In genomic region chr17:27139304-27139703, GRCm38 (mm10) we compare ENCODE assay signal across 12 mouse cellular contexts. TPM values are rescaled to one million over a fixed set of nuclear protein-coding genes. Genes with fewer than 3 reads are reported as not detected.
DNase-seq lines count a peak whose midpoint lies in the region; ATAC-seq and TF ChIP-seq lines count a peak whose summit lies in the region.
"Had no signal": no experiment of that assay in that cellular context is flagged by ENCODE, and none has a peak within 500 bp of the region (broad histone marks: within the 10 kb centered on the region; RNA-seq: fewer than 3 reads in every experiment).

No protein-coding gene starts in this region.

- no peaks in the 10 kb centered on the region for H3K27me3 ChIP-seq in kidney, postnatal 0 days (ENCODE audit: insufficient read depth, low read length)
- no peaks in the 10 kb centered on the region for H3K27me3 ChIP-seq in kidney, embryonic 16.5 days (ENCODE audit: insufficient read depth, low read length)
- peaks cover 7% of the 10 kb centered on the region; the same call in 1 of the 2 replicates for H3K27me3 ChIP-seq in hindbrain, embryonic 12.5 days
- H3K27me3 ChIP-seq in limb, embryonic 14.5 days (ENCODE audit: control insufficient read depth, insufficient read depth, low read length), result no peaks in the 10 kb centered on the region
- H3K27me3 ChIP-seq in liver, embryonic 12.5 days (replicated peaks), result peaks cover 44% of the 10 kb centered on the region

- no peak for TF ChIP-seq CTCF in kidney, postnatal 0 days (IDR thresholded peaks at IDR 0.05; ENCODE audit: low read depth)

- peak; percentile 53 for DNase-seq in kidney, postnatal 0 days (ENCODE audit: low spot score)
- no peak for DNase-seq in limb, embryonic 14.5 days (ENCODE audit: low spot score)
- DNase-seq in skeletal muscle tissue, adult 2 months (ENCODE audit: low read depth, low spot score), result peak; percentile 66
- no peak for DNase-seq in right cerebral cortex, adult 18-20 months
- DNase-seq: cerebellum, adult 9-10 months; kidney, adult 9 months; liver, embryonic 13.5 days; lung, postnatal 10 days had no signal

- H3K4me3 ChIP-seq in kidney, postnatal 0 days (replicated peaks; ENCODE audit: low read depth, low read length), result no peak overlapping the region
- H3K4me3 ChIP-seq in kidney, embryonic 16.5 days (ENCODE audit: low read length), result no peak overlapping the region
- H3K4me3 ChIP-seq in hindbrain, embryonic 12.5 days, result no peak overlapping the region
- H3K4me3 ChIP-seq in limb, embryonic 14.5 days (replicated peaks; ENCODE audit: low read length), result no peak overlapping the region
- no peak overlapping the region for H3K4me3 ChIP-seq in liver, embryonic 12.5 days
- H3K4me3 ChIP-seq: layer of hippocampus, adult 2 months; liver, embryonic 13.5 days had no signal

- H3K4me2 ChIP-seq in kidney, postnatal 0 days (ENCODE audit: low read length), result no peak overlapping the region
- no peak overlapping the region for H3K4me2 ChIP-seq in kidney, embryonic 16.5 days (replicated peaks; ENCODE audit: low read depth, low read length)
- H3K4me2 ChIP-seq in hindbrain, embryonic 12.5 days (replicated peaks), result no peak overlapping the region
- H3K4me2 ChIP-seq in limb, embryonic 14.5 days (replicated peaks; ENCODE audit: low read depth, low read length, severe bottlenecking), result no peak overlapping the region
- no peak overlapping the region for H3K4me2 ChIP-seq in liver, embryonic 12.5 days
- H3K4me2 ChIP-seq: liver, embryonic 13.5 days had no signal

- no peak for TF ChIP-seq POLR2A in limb, embryonic 14.5 days (IDR thresholded peaks at IDR 0.05; ENCODE audit: borderline replicate concordance, extremely low read depth, insufficient read depth, insufficient read length)

- H3K36me3 ChIP-seq in kidney, postnatal 0 days (ENCODE audit: insufficient read depth, low read length), result no peaks in the 10 kb centered on the region
- H3K36me3 ChIP-seq in kidney, embryonic 16.5 days (ENCODE audit: insufficient read depth, low read length), result no peaks in the 10 kb centered on the region
- no peaks in the 10 kb centered on the region for H3K36me3 ChIP-seq in hindbrain, embryonic 12.5 days
- no peaks in the 10 kb centered on the region for H3K36me3 ChIP-seq in limb, embryonic 14.5 days (ENCODE audit: control insufficient read depth, insufficient read depth, low read length)
- H3K36me3 ChIP-seq in liver, embryonic 12.5 days, result no peaks in the 10 kb centered on the region
- H3K36me3 ChIP-seq: liver, embryonic 13.5 days had no signal

- no peaks in the 10 kb centered on the region for H3K9me3 ChIP-seq in kidney, postnatal 0 days (replicated peaks; ENCODE audit: low read length)
- no peaks in the 10 kb centered on the region for H3K9me3 ChIP-seq in kidney, embryonic 16.5 days (ENCODE audit: low read length)
- H3K9me3 ChIP-seq in hindbrain, embryonic 12.5 days (replicated peaks), result no peaks in the 10 kb centered on the region
- H3K9me3 ChIP-seq in limb, embryonic 14.5 days (ENCODE audit: control insufficient read depth, low read length), result no peaks in the 10 kb centered on the region
- no peaks in the 10 kb centered on the region for H3K9me3 ChIP-seq in liver, embryonic 12.5 days (replicated peaks)
- H3K9me3 ChIP-seq: liver, embryonic 13.5 days had no signal

- H3K27ac ChIP-seq in kidney, postnatal 0 days, result no peak overlapping the region
- H3K27ac ChIP-seq in kidney, embryonic 16.5 days (ENCODE audit: low read length), result no peak overlapping the region
- H3K27ac ChIP-seq in hindbrain, embryonic 12.5 days, result peak overlapping the region; percentile 68
- H3K27ac ChIP-seq in limb, embryonic 14.5 days (replicated peaks; ENCODE audit: low read depth, low read length), result no peak overlapping the region
- H3K27ac ChIP-seq in liver, embryonic 12.5 days, result no peak overlapping the region
- H3K27ac ChIP-seq: layer of hippocampus, adult 2 months; liver, embryonic 13.5 days had no signal

- no peak overlapping the region for H3K9ac ChIP-seq in kidney, postnatal 0 days (ENCODE audit: low read depth, low read length)
- no peak overlapping the region for H3K9ac ChIP-seq in kidney, embryonic 16.5 days (replicated peaks; ENCODE audit: low read length)
- H3K9ac ChIP-seq in hindbrain, embryonic 12.5 days, result no peak overlapping the region
- 0 out of 2 replicates have a peak overlapping the region, but pooled peaks have one; percentile 25 for H3K9ac ChIP-seq in limb, embryonic 14.5 days (ENCODE audit: low read depth, low read length, severe bottlenecking)
- H3K9ac ChIP-seq in liver, embryonic 12.5 days, result no peak overlapping the region
- H3K9ac ChIP-seq: liver, embryonic 13.5 days had no signal

- no peak for ATAC-seq in kidney, postnatal 0 days (replicated peaks; ENCODE audit: low FRiP score, low read depth)
- no peak for ATAC-seq in kidney, embryonic 16.5 days (ENCODE audit: low FRiP score, low TSS enrichment)
- no peak for ATAC-seq in hindbrain, embryonic 12.5 days (ENCODE audit: low FRiP score)
- ATAC-seq in limb, embryonic 14.5 days (ENCODE audit: low FRiP score, low read depth), result no peak
- ATAC-seq in liver, embryonic 12.5 days, result no peak

- WGBS in kidney, postnatal 0 days, result 32% methylated on average over 7 of the region's 7 CpGs
- 25% methylated on average over 7 of the region's 7 CpGs for WGBS in kidney, embryonic 16.5 days
- 39% methylated on average over 7 of the region's 7 CpGs for WGBS in hindbrain, embryonic 12.5 days
- 47% methylated on average over 6 of the region's 7 CpGs for WGBS in limb, embryonic 14.5 days
- WGBS in liver, embryonic 12.5 days (ENCODE audit: insufficient replicate concordance), result 55% methylated on average over 7 of the region's 7 CpGs

- H3K4me1 ChIP-seq in kidney, postnatal 0 days (replicated peaks; ENCODE audit: insufficient read depth, low read length), result peaks cover 13% of the 10 kb centered on the region; the same call in 1 of the 2 replicates
- peaks cover 38% of the 10 kb centered on the region for H3K4me1 ChIP-seq in kidney, embryonic 16.5 days (ENCODE audit: insufficient read depth, low read length)
- H3K4me1 ChIP-seq in hindbrain, embryonic 12.5 days, result peaks cover 46% of the 10 kb centered on the region
- peaks cover 32% of the 10 kb centered on the region for H3K4me1 ChIP-seq in limb, embryonic 14.5 days (ENCODE audit: control insufficient read depth, insufficient read depth, low read length)
- H3K4me1 ChIP-seq in liver, embryonic 12.5 days, result peaks cover 23% of the 10 kb centered on the region

RNA-seq across cellular contexts. Expression of gene Uqcc2, which starts 5.6 kb away (rescaled TPM):
- polyA plus RNA-seq in kidney, postnatal 0 days (2015; fragmentation: Nextera tagmentation; extraction: Ambion mirVana), result 286 and 315 TPM in 2 replicates
- 266 TPM in 2 replicates for polyA plus RNA-seq in kidney, embryonic 16.5 days (2015; fragmentation: Nextera tagmentation; extraction: Ambion mirVana)
- polyA plus RNA-seq in hindbrain, embryonic 12.5 days (2016; fragmentation: Nextera tagmentation; extraction: Ambion mirVana), result 263 and 312 TPM in 2 replicates
- polyA plus RNA-seq in limb, embryonic 14.5 days (2012; rRNA removed), result 233 and 255 TPM in 2 replicates
- 308 and 343 TPM in 2 replicates for polyA plus RNA-seq in limb, embryonic 14.5 days (2014; fragmentation: Nextera tagmentation; extraction: Ambion mirVana)
- 254 and 262 TPM in 2 replicates for polyA plus RNA-seq in liver, embryonic 12.5 days (2016; fragmentation: Nextera tagmentation; extraction: Ambion mirVana)

RNA-seq across cellular contexts. Expression of gene Ip6k3, which starts 28.3 kb away (rescaled TPM):
- polyA plus RNA-seq in kidney, postnatal 0 days (2015; fragmentation: Nextera tagmentation; extraction: Ambion mirVana), result 0.18 and 0.43 TPM in 2 replicates
- polyA plus RNA-seq in kidney, embryonic 16.5 days (2015; fragmentation: Nextera tagmentation; extraction: Ambion mirVana), result 0.15 and 0.19 TPM in 2 replicates
- polyA plus RNA-seq in hindbrain, embryonic 12.5 days (2016; fragmentation: Nextera tagmentation; extraction: Ambion mirVana), result 0.40 and 0.54 TPM in 2 replicates
- 0.47 and 0.55 TPM in 2 replicates for polyA plus RNA-seq in limb, embryonic 14.5 days (2012; rRNA removed)
- polyA plus RNA-seq in limb, embryonic 14.5 days (2014; fragmentation: Nextera tagmentation; extraction: Ambion mirVana), result 0.46 and 0.76 TPM in 2 replicates
- polyA plus RNA-seq in liver, embryonic 12.5 days (2016; fragmentation: Nextera tagmentation; extraction: Ambion mirVana), result 0.13 TPM in 1 of 2 replicates, not detected in the other

Comparison
In these comparisons a context has a peak if more than half of its experiments do, and no peak if none do; other contexts are left out.
1. DNase-seq: peak in kidney, postnatal 0 days (single experiment) and skeletal muscle tissue, adult 2 months (single experiment); none in limb, embryonic 14.5 days (single experiment) and right cerebral cortex, adult 18-20 months (single experiment).